Mouse (Mus musculus): ENCODE data around the gene Tmem11. TPM values are rescaled to one million over a fixed set of nuclear protein-coding genes. Genes with fewer than 3 reads are reported as not detected.

Gene Tmem11
- polyA plus RNA-seq, 1 experiment from 2014 or later: 39.8 TPM

DNA sequence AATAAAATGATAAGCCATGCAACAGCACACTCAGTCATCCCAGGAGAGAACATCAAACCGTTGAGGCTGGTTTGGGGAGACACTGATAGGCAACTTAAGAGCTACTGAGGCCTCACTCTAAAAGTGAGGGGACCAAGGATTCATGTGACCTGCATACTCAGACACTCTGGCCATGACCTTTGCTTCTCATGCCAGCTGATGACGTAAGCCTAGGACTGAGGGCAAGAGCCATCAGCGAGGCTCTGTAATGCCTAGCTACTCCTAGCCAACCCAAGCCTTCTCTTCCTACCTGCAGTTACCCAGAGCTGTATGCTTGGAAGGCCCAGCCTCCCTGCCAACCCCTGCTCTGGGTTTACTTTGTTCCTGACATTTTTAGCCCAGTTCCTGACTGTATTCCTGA, 17.1 kb downstream of the Tmem11 start:
- Histone ChIP-seq H3K9me3 (ENCODE audit: control insufficient read depth, low read length) (no peaks in the 10 kb centered on the region), H3K27ac (replicated peaks) (no peak overlapping the region), H3K9ac (ENCODE audit: low read length) (no peak overlapping the region), H3K4me1 (replicated peaks; ENCODE audit: control insufficient read depth, insufficient read depth) (no peaks in the 10 kb centered on the region), H3K27me3 (ENCODE audit: control insufficient read depth, insufficient read depth, low read length) (no peaks in the 10 kb centered on the region), H3K4me3 (ENCODE audit: low read depth, low read length) (no peak overlapping the region), H3K4me2 (replicated peaks; ENCODE audit: low read depth) (no peak overlapping the region), H3K36me3 (ENCODE audit: control insufficient read depth, insufficient read depth, low read length) (peaks cover 25% of the 10 kb centered on the region)
- ATAC-seq (ENCODE audit: low FRiP score, low TSS enrichment) (0 out of 2 replicates have a peak, but pooled peaks have one; percentile 22), DNase-seq (ENCODE audit: low spot score) (no peak)
- TF ChIP-seq CTCF (IDR thresholded peaks at IDR 0.05; ENCODE audit: low read depth): no peak
- TF ChIP-seq EP300 (optimal IDR thresholded peaks at IDR 0.05): no peak
- 72% methylated on average over 3 of the region's 3 CpGs for WGBS

DNA sequence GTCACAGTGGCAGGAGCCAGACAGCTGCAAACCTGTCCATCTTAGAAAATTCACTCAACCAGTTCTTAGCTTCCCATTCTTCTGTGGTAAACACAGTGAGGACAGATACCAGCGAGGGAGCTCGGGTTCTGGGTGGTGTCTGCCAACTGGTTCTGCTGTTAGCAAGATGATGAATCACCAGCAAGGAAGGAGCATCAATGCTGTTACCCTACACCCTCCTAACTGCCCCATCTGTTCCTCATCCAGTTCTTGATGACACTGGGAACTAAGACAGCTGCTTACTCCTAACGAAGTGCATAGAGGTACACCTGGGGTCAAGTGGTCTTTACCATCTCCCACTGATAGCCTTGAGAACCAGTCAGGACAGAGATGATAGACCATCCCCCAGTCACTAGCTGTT, 22.5 kb downstream of the Tmem11 start:
- DNase-seq (ENCODE audit: low spot score): no peak
- Histone ChIP-seq H3K9ac (ENCODE audit: low read length) (no peak overlapping the region), H3K36me3 (ENCODE audit: control insufficient read depth, insufficient read depth, low read length) (peaks cover 17% of the 10 kb centered on the region), H3K9me3 (ENCODE audit: control insufficient read depth, low read length) (no peaks in the 10 kb centered on the region), H3K27ac (replicated peaks) (no peak overlapping the region), H3K4me1 (replicated peaks; ENCODE audit: control insufficient read depth, insufficient read depth) (no peaks in the 10 kb centered on the region), H3K27me3 (ENCODE audit: control insufficient read depth, insufficient read depth, low read length) (no peaks in the 10 kb centered on the region), H3K4me3 (ENCODE audit: low read depth, low read length) (no peak overlapping the region), H3K4me2 (replicated peaks; ENCODE audit: low read depth) (no peak overlapping the region)
- ATAC-seq (ENCODE audit: low FRiP score, low TSS enrichment): no peak
- 40% methylated on average over 3 of the region's 3 CpGs for WGBS
- no peak for TF ChIP-seq CTCF (IDR thresholded peaks at IDR 0.05; ENCODE audit: low read depth)
- no peak for TF ChIP-seq EP300 (optimal IDR thresholded peaks at IDR 0.05)

GRCm38 (mm10) chr11:60845415-60845814, 33.7 kb downstream of the Tmem11 start:
- Histone ChIP-seq H3K4me3 (ENCODE audit: low read depth, low read length) (no peak overlapping the region), H3K4me2 (replicated peaks; ENCODE audit: low read depth) (no peak overlapping the region), H3K9ac (ENCODE audit: low read length) (no peak overlapping the region), H3K4me1 (replicated peaks; ENCODE audit: control insufficient read depth, insufficient read depth) (no peaks in the 10 kb centered on the region), H3K9me3 (ENCODE audit: control insufficient read depth, low read length) (no peaks in the 10 kb centered on the region), H3K27me3 (ENCODE audit: control insufficient read depth, insufficient read depth, low read length) (no peaks in the 10 kb centered on the region), H3K27ac (replicated peaks) (no peak overlapping the region), H3K36me3 (ENCODE audit: control insufficient read depth, insufficient read depth, low read length) (peaks cover 4% of the 10 kb centered on the region)
- TF ChIP-seq EP300 (optimal IDR thresholded peaks at IDR 0.05): no peak
- no peak for TF ChIP-seq CTCF (IDR thresholded peaks at IDR 0.05; ENCODE audit: low read depth)
- no peak for DNase-seq (ENCODE audit: low spot score)
- WGBS: 86% methylated on average over 5 of the region's 5 CpGs
- no peak for ATAC-seq (ENCODE audit: low FRiP score, low TSS enrichment)

- Histone ChIP-seq H3K27me3 (ENCODE audit: control insufficient read depth, insufficient read depth, low read length) (no peaks in the 10 kb centered on the region), H3K9ac (ENCODE audit: low read length) (no peak overlapping the region), H3K9me3 (ENCODE audit: control insufficient read depth, low read length) (no peaks in the 10 kb centered on the region), H3K27ac (replicated peaks) (no peak overlapping the region), H3K4me1 (replicated peaks; ENCODE audit: control insufficient read depth, insufficient read depth) (no peaks in the 10 kb centered on the region), H3K4me3 (ENCODE audit: low read depth, low read length) (no peak overlapping the region), H3K4me2 (replicated peaks; ENCODE audit: low read depth) (no peak overlapping the region), H3K36me3 (ENCODE audit: control insufficient read depth, insufficient read depth, low read length) (no peaks in the 10 kb centered on the region; the same call in 1 of the 2 replicates)
- ATAC-seq (ENCODE audit: low FRiP score, low TSS enrichment) (no peak), DNase-seq (ENCODE audit: low spot score) (no peak)
- WGBS: 82% methylated on average over 5 of the region's 5 CpGs
- TF ChIP-seq CTCF (IDR thresholded peaks at IDR 0.05; ENCODE audit: low read depth) (no peak), EP300 (optimal IDR thresholded peaks at IDR 0.05) (no peak)
Observed at GRCm38 (mm10) chr11:60843412-60843811, 35.7 kb downstream of the Tmem11 start.

DNA sequence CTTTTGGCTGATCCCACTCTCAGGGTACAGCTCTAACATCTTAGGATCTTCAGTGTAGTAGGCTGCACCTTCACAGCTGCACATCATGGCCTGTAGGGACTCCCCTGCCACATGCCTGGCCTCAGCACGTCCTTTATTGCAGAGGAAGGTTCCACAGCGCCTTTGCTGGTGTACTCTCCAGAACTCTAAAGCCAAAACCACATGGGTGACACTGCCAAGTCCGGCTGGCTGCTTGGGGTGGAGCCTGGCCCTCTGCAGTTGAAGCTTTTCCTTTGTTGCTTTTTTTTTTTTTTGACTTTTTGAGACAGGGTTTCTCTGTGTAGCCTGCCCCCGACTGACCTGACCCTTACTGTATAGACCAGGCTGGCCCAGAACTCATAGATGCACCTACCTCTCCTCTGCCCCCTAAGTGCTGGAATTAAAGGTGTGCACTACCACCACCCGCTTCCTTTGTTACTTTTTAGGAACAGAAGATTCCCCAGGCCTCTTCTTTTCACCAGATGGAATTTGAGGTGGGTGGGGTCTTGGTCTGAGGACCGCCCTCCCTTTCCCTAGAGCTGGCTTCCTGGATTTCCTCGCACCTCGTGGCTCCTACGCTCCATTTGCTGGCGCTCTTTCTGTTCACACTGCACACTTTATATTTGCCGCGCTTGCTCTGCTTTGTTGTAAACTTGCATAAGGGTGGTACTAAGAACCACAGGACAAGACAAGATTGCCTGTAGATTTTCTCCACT, 37.4 kb downstream of the Tmem11 start:
- TF ChIP-seq EP300 (optimal IDR thresholded peaks at IDR 0.05) (no peak), CTCF (IDR thresholded peaks at IDR 0.05; ENCODE audit: low read depth) (no peak)
- no peaks in the 10 kb centered on the region for H3K27me3 ChIP-seq (ENCODE audit: control insufficient read depth, insufficient read depth, low read length)
- no peaks in the 10 kb centered on the region; the same call in 1 of the 2 replicates for H3K36me3 ChIP-seq (ENCODE audit: control insufficient read depth, insufficient read depth, low read length)
- H3K9ac ChIP-seq (ENCODE audit: low read length): no peak overlapping the region
- no peak for DNase-seq (ENCODE audit: low spot score)
- H3K4me3 ChIP-seq (ENCODE audit: low read depth, low read length): no peak overlapping the region
- 66% methylated on average over 12 of the region's 12 CpGs for WGBS
- H3K27ac ChIP-seq (replicated peaks): no peak overlapping the region
- no peak for ATAC-seq (ENCODE audit: low FRiP score, low TSS enrichment)
- H3K4me2 ChIP-seq (replicated peaks; ENCODE audit: low read depth): no peak overlapping the region
- H3K4me1 ChIP-seq (replicated peaks; ENCODE audit: control insufficient read depth, insufficient read depth): no peaks in the 10 kb centered on the region
- no peaks in the 10 kb centered on the region for H3K9me3 ChIP-seq (ENCODE audit: control insufficient read depth, low read length)

DNA sequence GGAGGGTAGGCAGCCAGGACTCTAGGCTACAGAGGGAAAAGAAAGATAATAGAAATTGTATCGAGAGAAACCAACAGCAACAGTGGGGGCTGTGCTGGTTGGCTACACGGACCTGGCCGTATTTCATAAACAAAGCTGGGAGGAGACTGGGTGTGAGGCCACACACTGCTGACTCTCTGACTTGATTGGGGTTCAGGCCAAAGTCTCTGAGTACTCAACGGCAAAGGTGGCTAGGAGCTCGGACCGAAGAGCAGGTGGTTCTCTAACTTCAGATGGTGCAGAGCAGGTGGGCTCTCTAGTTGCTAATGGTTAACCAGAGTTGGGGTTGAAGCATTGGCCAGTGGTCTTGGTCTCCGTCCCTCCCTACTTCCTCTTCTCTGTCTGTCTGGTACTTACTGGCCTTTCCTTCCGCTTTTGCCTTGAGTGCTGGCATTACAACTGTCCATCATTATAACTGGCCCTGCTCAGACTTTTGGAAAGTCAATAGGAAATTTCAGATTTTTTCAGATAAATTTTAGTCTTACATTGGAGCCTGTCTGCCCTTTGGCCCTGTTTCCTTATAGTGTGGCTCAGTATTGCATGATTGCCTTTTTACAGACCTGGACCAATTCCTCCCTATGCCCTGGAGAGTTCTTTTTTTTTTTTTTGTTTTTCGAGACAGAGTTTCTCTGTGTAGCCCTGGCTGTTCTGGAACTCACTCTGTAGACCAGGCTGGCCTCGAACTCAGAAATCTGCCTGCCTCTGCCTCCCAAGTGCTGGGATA, 41.2 kb downstream of the Tmem11 start:
- Histone ChIP-seq H3K27ac (replicated peaks) (no peak overlapping the region), H3K27me3 (ENCODE audit: control insufficient read depth, insufficient read depth, low read length) (no peaks in the 10 kb centered on the region), H3K36me3 (ENCODE audit: control insufficient read depth, insufficient read depth, low read length) (no peaks in the 10 kb centered on the region), H3K9ac (ENCODE audit: low read length) (no peak overlapping the region), H3K4me1 (replicated peaks; ENCODE audit: control insufficient read depth, insufficient read depth) (no peaks in the 10 kb centered on the region), H3K9me3 (ENCODE audit: control insufficient read depth, low read length) (no peaks in the 10 kb centered on the region), H3K4me3 (ENCODE audit: low read depth, low read length) (no peak overlapping the region), H3K4me2 (replicated peaks; ENCODE audit: low read depth) (no peak overlapping the region)
- DNase-seq (ENCODE audit: low spot score) (no peak), ATAC-seq (ENCODE audit: low FRiP score, low TSS enrichment) (no peak)
- TF ChIP-seq CTCF (IDR thresholded peaks at IDR 0.05; ENCODE audit: low read depth): no peak
- no peak for TF ChIP-seq EP300 (optimal IDR thresholded peaks at IDR 0.05)
- 79% methylated on average over 10 of the region's 10 CpGs for WGBS
